Mouse (Mus musculus) stomach, embryonic 15.5 days (tissue): ENCODE results near the gene Atrip. TPM values are rescaled to one million over a fixed set of nuclear protein-coding genes. Genes with fewer than 3 reads are reported as not detected.
A peak's percentile ranks its signal among the peaks of the same experiment; 100 is the strongest.

Source experiments
- ATAC-seq: fragments of 200-750 bp; cut with Nextera tagmentation; 2 replicates; pipeline ENCODE4 v1.8.0; 2017; ENCODE audit warnings: low read depth, moderate number of reproducible peaks, moderate TSS enrichment; ENCODE audit not compliant: insufficient read depth, low FRiP score
- H3K27ac ChIP-seq: fragments of 300-500 bp; sonication (generic); 2 replicates; pipeline ENCODE4 v1.5.1; 2015; ENCODE audit warnings: mild to moderate bottlenecking, inconsistent platforms
- H3K27me3 ChIP-seq: fragments of 300-500 bp; sonication (generic); replicated peaks from 2 replicates; pipeline ENCODE4 v1.6.1; 2015; ENCODE audit warnings: inconsistent platforms
- H3K36me3 ChIP-seq: fragments of 300-500 bp; sonication (generic); 2 replicates; pipeline ENCODE4 v1.6.1; 2015; ENCODE audit warnings: inconsistent platforms
- H3K4me1 ChIP-seq: fragments of 300-500 bp; sonication (generic); 2 replicates; pipeline ENCODE4 v1.6.1; 2015; ENCODE audit warnings: inconsistent platforms
- H3K4me2 ChIP-seq: fragments of 300-500 bp; sonication (generic); 2 replicates; pipeline ENCODE4 v1.6.1; 2015; ENCODE audit warnings: mild to moderate bottlenecking, inconsistent platforms
- H3K4me3 ChIP-seq: fragments of 300-500 bp; sonication (generic); replicated peaks from 2 replicates; pipeline ENCODE4 v1.5.1; 2015; ENCODE audit warnings: inconsistent platforms
- H3K9ac ChIP-seq: fragments of 300-500 bp; sonication (generic); 2 replicates; pipeline ENCODE4 v1.6.1; 2015; ENCODE audit warnings: inconsistent platforms
- H3K9me3 ChIP-seq: fragments of 300-500 bp; sonication (generic); 2 replicates; pipeline ENCODE4 v1.6.1; 2016; ENCODE audit warnings: inconsistent platforms
- WGBS: fragments of 180-500 bp; shearing (Covaris S2); methylation state at CpG from one replicate; pipeline ENCODE4 v1.1.7; 2015; 5-methylcytosine and 5-hydroxymethylcytosine counted together
- polyA plus RNA-seq: library from polyadenylated mRNA; unstranded; fragments of >200 nt; fragmentation: Nextera tagmentation; extraction: Ambion mirVana; gene quantifications from 2 replicates; pipeline ENCODE4 v1.2.1, GENCODE M21; 2015

The Atrip gene
- polyA plus RNA-seq = 24.7 and 26.1 TPM in 2 replicates

- H3K27me3 ChIP-seq = no peaks in the 10 kb centered on the region
Observed at GRCm38 (mm10) chr9:109073661-109074573, at the start of gene Atrip. Atrip (minus strand) TSS chr9:109074124.

DNA sequence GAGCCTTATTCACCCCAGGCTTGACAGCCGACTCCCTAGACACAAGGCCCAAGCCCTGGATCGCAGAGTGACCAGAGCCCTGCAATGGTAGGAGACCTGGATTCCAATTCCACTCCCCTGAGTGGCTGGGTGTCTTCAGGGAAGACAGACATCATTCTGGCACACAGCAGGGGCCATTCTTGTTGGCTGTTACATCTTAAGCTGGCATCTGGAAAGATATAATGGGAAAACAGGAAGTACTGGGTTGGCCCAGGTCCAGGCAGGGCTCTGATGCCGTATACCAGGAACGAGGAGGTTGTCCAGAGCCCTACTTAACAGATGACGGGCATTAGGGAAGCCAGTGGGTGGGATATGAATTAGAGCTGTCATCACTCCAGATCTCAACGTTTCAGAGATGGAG is 49.3 kb upstream of the Atrip start:
- ATAC-seq = no peak
- no peak overlapping the region for H3K9ac ChIP-seq
- no peaks in the 10 kb centered on the region for H3K4me1 ChIP-seq
- H3K27ac ChIP-seq = no peak overlapping the region
- H3K36me3 ChIP-seq = no peaks in the 10 kb centered on the region
- no peak overlapping the region for H3K4me3 ChIP-seq
- no peaks in the 10 kb centered on the region for H3K9me3 ChIP-seq
- WGBS = 42% methylated on average over 6 of the region's 6 CpGs
- no peaks in the 10 kb centered on the region for H3K27me3 ChIP-seq
- H3K4me2 ChIP-seq = no peak overlapping the region

More at GRCm38 (mm10) chr9:109073661-109074573, at the start of gene Atrip:
- peaks cover 11% of the 10 kb centered on the region for H3K4me1 ChIP-seq
- peak; percentile 98 for ATAC-seq
- peaks cover 12% of the 10 kb centered on the region for H3K36me3 ChIP-seq
- WGBS = under 1% methylated on average over 56 of the region's 57 CpGs
- H3K9ac ChIP-seq = peak within 1 kb of the TSS; percentile 94
- H3K4me3 ChIP-seq = peak within 1 kb of the TSS; percentile 88
- peak within 1 kb of the TSS; percentile 72 for H3K27ac ChIP-seq
- no peaks in the 10 kb centered on the region for H3K9me3 ChIP-seq
- peak within 1 kb of the TSS; percentile 86 for H3K4me2 ChIP-seq

DNA sequence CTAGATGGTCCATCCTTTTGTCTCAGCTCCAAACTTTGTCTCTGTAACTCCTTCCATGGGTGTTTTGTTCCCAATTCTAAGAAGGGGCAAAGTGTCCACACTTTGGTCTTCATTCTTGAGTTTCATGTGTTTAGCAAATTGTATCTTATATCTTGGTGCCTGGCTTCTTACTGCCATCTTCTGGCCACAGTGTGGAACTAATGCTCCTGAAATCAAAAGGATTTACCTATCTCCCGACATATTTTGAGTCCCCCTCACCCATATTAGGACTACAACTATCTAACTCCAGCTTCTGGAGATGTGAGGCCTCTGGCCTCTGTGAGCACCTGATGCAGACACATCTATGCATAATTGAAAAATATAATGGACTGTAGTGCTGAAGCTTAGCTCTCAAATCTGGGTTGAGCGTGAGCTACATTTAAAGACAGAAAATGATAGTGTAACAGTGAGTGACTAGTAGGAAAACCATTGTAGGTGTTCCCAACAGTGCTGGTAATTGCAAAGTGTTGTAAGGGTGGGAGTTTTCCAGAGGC is 48.7 kb upstream of the Atrip start:
- Histone ChIP-seq H3K27me3 (no peaks in the 10 kb centered on the region), H3K36me3 (no peaks in the 10 kb centered on the region), H3K4me2 (no peak overlapping the region), H3K27ac (no peak overlapping the region), H3K9me3 (no peaks in the 10 kb centered on the region), H3K4me3 (no peak overlapping the region), H3K4me1 (no peaks in the 10 kb centered on the region), H3K9ac (no peak overlapping the region)
- ATAC-seq = no peak
- 39% methylated on average over 2 of the region's 2 CpGs for WGBS

GRCm38 (mm10) chr9:109120956-109121355 is 47.0 kb upstream of the Atrip start:
- ATAC-seq = no peak
- Histone ChIP-seq H3K27me3 (no peaks in the 10 kb centered on the region), H3K27ac (no peak overlapping the region; the same call in 1 of the 2 replicates), H3K4me2 (no peak overlapping the region), H3K9ac (no peak overlapping the region), H3K4me1 (no peaks in the 10 kb centered on the region), H3K9me3 (no peaks in the 10 kb centered on the region), H3K4me3 (no peak overlapping the region), H3K36me3 (peaks cover 13% of the 10 kb centered on the region; the same call in 1 of the 2 replicates)
- 86% methylated on average over 6 of the region's 6 CpGs for WGBS

GRCm38 (mm10) chr9:109119571-109119970 is 45.6 kb upstream of the Atrip start:
- Histone ChIP-seq H3K27me3 (no peaks in the 10 kb centered on the region), H3K4me1 (no peaks in the 10 kb centered on the region), H3K4me2 (no peak overlapping the region), H3K9ac (no peak overlapping the region), H3K27ac (peak overlapping the region; percentile 51; the same call in 1 of the 2 replicates), H3K9me3 (no peaks in the 10 kb centered on the region), H3K36me3 (peaks cover 19% of the 10 kb centered on the region), H3K4me3 (no peak overlapping the region)
- 77% methylated on average over 9 of the region's 9 CpGs for WGBS
- peak; percentile 62; the same call in 1 of the 2 replicates for ATAC-seq

DNA sequence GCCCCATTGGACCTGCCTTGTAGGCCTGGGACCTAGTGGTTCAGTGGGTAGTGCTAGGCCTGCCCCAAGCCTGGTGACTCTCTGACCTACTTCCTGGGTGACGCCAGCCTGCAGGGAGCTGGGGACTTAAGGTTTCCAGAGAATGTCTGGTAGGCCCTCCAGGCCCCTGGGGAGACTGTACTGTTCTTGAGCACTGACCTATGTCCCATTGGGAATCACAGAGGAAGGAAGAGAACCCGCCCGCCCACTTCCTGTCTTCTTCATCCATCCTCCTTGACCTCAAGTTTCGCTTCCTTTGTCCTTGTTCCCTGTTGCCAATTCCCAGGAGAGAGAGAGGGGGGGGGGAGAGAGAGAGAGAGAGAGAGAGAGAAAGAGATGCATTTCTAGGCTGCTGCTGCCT is 44.2 kb upstream of the Atrip start:
- no peaks in the 10 kb centered on the region for H3K9me3 ChIP-seq
- H3K4me1 ChIP-seq = no peaks in the 10 kb centered on the region
- peaks cover 29% of the 10 kb centered on the region for H3K36me3 ChIP-seq
- H3K27ac ChIP-seq = no peak overlapping the region
- 77% methylated on average over 4 of the region's 4 CpGs for WGBS
- ATAC-seq = no peak
- no peak overlapping the region for H3K4me3 ChIP-seq
- H3K9ac ChIP-seq = no peak overlapping the region
- H3K4me2 ChIP-seq = no peak overlapping the region
- no peaks in the 10 kb centered on the region for H3K27me3 ChIP-seq

- no peak overlapping the region for H3K4me3 ChIP-seq
- no peaks in the 10 kb centered on the region for H3K27me3 ChIP-seq
- H3K27ac ChIP-seq = no peak overlapping the region
- no peaks in the 10 kb centered on the region for H3K9me3 ChIP-seq
- no peak overlapping the region for H3K9ac ChIP-seq
- ATAC-seq = no peak
- H3K36me3 ChIP-seq = peaks cover 39% of the 10 kb centered on the region
- no peak overlapping the region for H3K4me2 ChIP-seq
- WGBS = 90% methylated on average over 10 of the region's 10 CpGs
- H3K4me1 ChIP-seq = no peaks in the 10 kb centered on the region
Observed at GRCm38 (mm10) chr9:109116205-109116604, 42.3 kb upstream of the Atrip start.

GRCm38 (mm10) chr9:109114871-109115270 is 40.9 kb upstream of the Atrip start:
- H3K4me2 ChIP-seq = no peak overlapping the region
- ATAC-seq = no peak
- H3K27me3 ChIP-seq = no peaks in the 10 kb centered on the region
- H3K36me3 ChIP-seq = peaks cover 43% of the 10 kb centered on the region
- no peak overlapping the region for H3K27ac ChIP-seq
- no peaks in the 10 kb centered on the region for H3K9me3 ChIP-seq
- 86% methylated on average over 7 of the region's 7 CpGs for WGBS
- no peak overlapping the region for H3K4me3 ChIP-seq
- no peak overlapping the region for H3K9ac ChIP-seq
- H3K4me1 ChIP-seq = no peaks in the 10 kb centered on the region

DNA sequence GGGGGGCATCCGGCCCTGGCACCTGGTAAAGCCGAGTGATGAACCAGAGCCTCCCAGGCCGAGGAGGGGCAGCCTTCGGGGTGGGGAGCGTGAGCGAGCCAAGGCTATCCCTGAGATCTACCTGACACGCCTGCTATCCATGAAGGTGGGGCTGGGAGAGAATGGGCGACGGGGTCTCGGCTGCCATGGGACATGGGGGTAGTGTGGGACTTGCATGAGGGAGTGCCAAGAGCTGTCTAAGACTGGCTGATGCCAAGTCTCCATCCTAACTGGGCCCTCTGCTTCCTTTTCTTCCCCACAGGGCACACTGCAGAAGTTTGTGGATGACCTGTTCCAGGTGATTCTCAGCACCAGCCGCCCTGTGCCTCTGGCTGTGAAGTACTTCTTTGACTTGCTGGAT is 40.4 kb upstream of the Atrip start:
- Histone ChIP-seq H3K4me1 (no peaks in the 10 kb centered on the region), H3K27ac (no peak overlapping the region), H3K4me2 (no peak overlapping the region), H3K4me3 (no peak overlapping the region), H3K9me3 (no peaks in the 10 kb centered on the region), H3K9ac (no peak overlapping the region), H3K36me3 (peaks cover 43% of the 10 kb centered on the region), H3K27me3 (no peaks in the 10 kb centered on the region)
- 91% methylated on average over 11 of the region's 11 CpGs for WGBS
- ATAC-seq = no peak

GRCm38 (mm10) chr9:109113331-109113730 is 39.4 kb upstream of the Atrip start:
- H3K4me3 ChIP-seq = no peak overlapping the region
- H3K4me1 ChIP-seq = no peaks in the 10 kb centered on the region
- H3K4me2 ChIP-seq = no peak overlapping the region
- no peak overlapping the region for H3K9ac ChIP-seq
- no peaks in the 10 kb centered on the region for H3K27me3 ChIP-seq
- 86% methylated on average over 8 of the region's 8 CpGs for WGBS
- no peak overlapping the region for H3K27ac ChIP-seq
- peaks cover 43% of the 10 kb centered on the region for H3K36me3 ChIP-seq
- H3K9me3 ChIP-seq = no peaks in the 10 kb centered on the region
- ATAC-seq = no peak

DNA sequence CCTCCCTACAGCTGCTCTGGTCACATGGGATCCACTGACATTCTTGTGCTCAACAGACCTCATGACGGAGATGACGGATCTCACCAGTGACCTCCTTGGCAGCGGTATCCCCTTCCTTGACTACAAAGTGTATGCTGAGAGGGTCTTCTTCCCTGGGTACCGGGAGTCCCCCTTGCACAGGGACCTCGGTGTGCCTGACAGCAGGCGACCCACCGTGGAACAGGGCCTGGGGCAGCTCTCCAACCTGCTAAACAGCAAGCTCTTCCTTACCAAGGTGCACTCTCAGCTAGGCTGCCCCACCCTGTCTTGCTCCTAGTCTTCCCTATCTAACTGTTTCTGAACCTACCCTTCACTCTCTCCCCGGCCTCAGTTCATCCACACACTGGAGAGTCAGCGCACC is 37.7 kb upstream of the Atrip start:
- H3K4me3 ChIP-seq = no peak overlapping the region
- peaks cover 40% of the 10 kb centered on the region for H3K36me3 ChIP-seq
- no peak for ATAC-seq
- H3K27me3 ChIP-seq = no peaks in the 10 kb centered on the region
- no peaks in the 10 kb centered on the region for H3K4me1 ChIP-seq
- no peaks in the 10 kb centered on the region for H3K9me3 ChIP-seq
- no peak overlapping the region for H3K27ac ChIP-seq
- WGBS = 87% methylated on average over 9 of the region's 9 CpGs
- no peak overlapping the region for H3K9ac ChIP-seq
- no peak overlapping the region for H3K4me2 ChIP-seq

DNA sequence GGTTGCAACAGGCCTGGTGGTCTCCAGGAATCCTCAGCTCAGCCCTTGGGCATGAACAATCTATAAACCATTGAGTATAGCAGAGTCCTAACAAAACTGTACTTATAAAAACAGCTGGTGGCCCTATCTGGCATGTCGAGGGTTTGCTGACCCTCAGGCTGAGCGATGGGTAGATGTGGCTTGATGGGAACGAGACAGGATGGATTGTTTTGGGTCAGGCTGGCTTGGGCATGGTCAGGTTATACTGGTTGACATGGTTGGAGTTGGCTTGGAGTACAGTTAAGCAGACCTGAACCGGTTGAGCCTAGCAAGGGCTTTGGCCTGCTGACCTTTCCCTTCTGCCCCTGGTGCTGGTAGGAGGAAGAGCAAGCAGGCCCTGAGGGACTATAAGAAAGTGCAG is 37.2 kb upstream of the Atrip start:
- Histone ChIP-seq H3K4me1 (no peaks in the 10 kb centered on the region), H3K4me2 (no peak overlapping the region), H3K4me3 (no peak overlapping the region), H3K9ac (no peak overlapping the region), H3K36me3 (peaks cover 39% of the 10 kb centered on the region), H3K27ac (no peak overlapping the region), H3K9me3 (no peaks in the 10 kb centered on the region), H3K27me3 (no peaks in the 10 kb centered on the region)
- no peak; the same call in 1 of the 2 replicates for ATAC-seq
- WGBS = 85% methylated on average over 4 of the region's 4 CpGs
